Mouse (Mus musculus) heart, adult 2 months (tissue): Measurements from ENCODE around the gene Anks1b. TPM values are rescaled to one million over a fixed set of nuclear protein-coding genes. Genes with fewer than 3 reads are reported as not detected.

Source experiments
- DNase-seq, 2 experiments: peaks; one replicate each; pipeline ENCODE4 v3.0.0; 2021
- H3K27ac ChIP-seq: fragments of 200-600 bp; 2 replicates; pipeline ENCODE4 v1.8.1; 2022
- H3K27me3 ChIP-seq: fragments of 200-500 bp; 2 replicates; pipeline ENCODE4 v1.6.1; 2012; ENCODE audit warnings: mild to moderate bottlenecking, low read length, inconsistent platforms, mixed read lengths; ENCODE audit not compliant: control insufficient read depth, insufficient read depth
- H3K36me3 ChIP-seq: fragments of 200-500 bp; 2 replicates; pipeline ENCODE4 v1.6.1; 2012; ENCODE audit warnings: low read length, inconsistent platforms; ENCODE audit not compliant: control insufficient read depth, insufficient read depth
- H3K4me1 ChIP-seq: fragments of 200-500 bp; 2 replicates; pipeline ENCODE4 v1.6.1; 2011; ENCODE audit warnings: low read length; ENCODE audit not compliant: control insufficient read depth, insufficient read depth
- H3K4me3 ChIP-seq: fragments of 200-600 bp; 2 replicates; pipeline ENCODE4 v1.8.1; 2022
- H3K79me2 ChIP-seq: fragments of 200-500 bp; replicated peaks from 2 replicates; pipeline ENCODE4 v1.6.1; 2012; ENCODE audit warnings: mild to moderate bottlenecking, inconsistent platforms, low read length, moderate library complexity, mixed read lengths; ENCODE audit not compliant: control insufficient read depth, insufficient read depth
- H3K9ac ChIP-seq: fragments of 200-500 bp; 2 replicates; pipeline ENCODE4 v1.6.1; 2012; ENCODE audit warnings: low read depth, mild to moderate bottlenecking, control low read depth, inconsistent platforms, low read length, mixed read lengths
- CTCF ChIP-seq: fragments of 200-600 bp; IDR thresholded peaks from 2 replicates; pipeline ENCODE4 v1.8.1; 2022; ENCODE audit warnings: antibody characterized with exemption, mild to moderate bottlenecking, moderate library complexity
- EP300 ChIP-seq: fragments of 200-500 bp; IDR thresholded peaks from 2 replicates; pipeline ENCODE4 v1.6.1; 2011; ENCODE audit warnings: low read depth, low read length, control low read depth; ENCODE audit not compliant: insufficient read depth
- POLR2A ChIP-seq: fragments of 200-500 bp; IDR thresholded peaks from 2 replicates; pipeline ENCODE4 v1.6.1; 2011; ENCODE audit warnings: mild to moderate bottlenecking, low read depth, low read length, control low read depth; ENCODE audit not compliant: insufficient read depth
- WGBS: fragments of 180-500 bp; shearing (Covaris S2); methylation state at CpG from one replicate; pipeline ENCODE4 v1.1.7; 2018; 5-methylcytosine and 5-hydroxymethylcytosine counted together
- intact Hi-C: fragments of 180-260 bp; cut with DNase I; formaldehyde crosslinking; loops from one replicate; pipeline ENCODE4 v1.15.1; 2025
- polyA plus RNA-seq: library from polyadenylated mRNA; depleted of rRNA; stranded (reverse); fragments of >200 nt; gene quantifications from 2 replicates; pipeline ENCODE4 v1.2.3, GENCODE M21; 2012
- total RNA-seq, 2 experiments: library from RNA; stranded (reverse); gene quantifications; 2 replicates each; pipeline ENCODE4 v1.2.3; 2021

Anks1b gene
- total and polyA plus RNA-seq, 3 experiments: 0.16 to 0.80 (median 0.52) TPM

- intact Hi-C loops: no loop called here
- Histone ChIP-seq H3K9ac (no peak overlapping the region), H3K36me3 (no peaks in the 10 kb centered on the region), H3K27me3 (no peaks in the 10 kb centered on the region), H3K27ac (no peak overlapping the region), H3K79me2 (no peaks in the 10 kb centered on the region), H3K4me1 (no peaks in the 10 kb centered on the region), H3K4me3 (no peak overlapping the region)
- WGBS: 71% methylated on average over 2 of the region's 2 CpGs
- TF ChIP-seq EP300 (no peak), POLR2A (no peak), CTCF (no peak)
- DNase-seq: no peak
Measured at GRCm38 (mm10) chr10:90273311-90273710, 400.0 kb downstream of the Anks1b start.

DNA sequence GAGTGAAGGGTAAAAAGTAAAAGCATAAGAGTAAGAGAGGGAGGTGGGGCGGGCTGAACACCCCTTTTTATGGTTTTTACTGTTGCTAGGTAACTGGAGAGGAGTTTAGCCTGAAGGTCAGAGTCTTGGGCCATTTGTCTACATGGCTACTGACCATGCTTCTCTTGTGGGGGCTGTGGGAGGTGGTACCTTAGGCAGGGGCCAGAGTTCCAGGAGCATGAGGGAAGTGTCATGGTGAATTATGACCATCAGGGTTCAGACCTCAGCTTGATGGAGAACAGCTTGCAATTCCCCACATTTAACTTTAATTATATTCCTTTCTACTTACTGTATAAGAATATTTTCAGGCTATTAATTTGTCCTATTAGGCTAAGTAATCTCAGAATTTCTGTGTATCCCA is 413.3 kb downstream of the Anks1b start:
- Histone ChIP-seq H3K4me1 (no peaks in the 10 kb centered on the region), H3K79me2 (no peaks in the 10 kb centered on the region), H3K9ac (no peak overlapping the region), H3K27ac (no peak overlapping the region), H3K4me3 (no peak overlapping the region), H3K36me3 (no peaks in the 10 kb centered on the region), H3K27me3 (no peaks in the 10 kb centered on the region)
- intact Hi-C loops: no loop called here
- no peak for TF ChIP-seq EP300
- TF ChIP-seq CTCF: no peak
- TF ChIP-seq POLR2A: no peak
- WGBS: 55% methylated on average over 1 of the region's 1 CpGs
- DNase-seq: no peak

GRCm38 (mm10) chr10:90303249-90303648 is 429.9 kb downstream of the Anks1b start:
- no peak for TF ChIP-seq CTCF
- no peak for TF ChIP-seq POLR2A
- no peak for TF ChIP-seq EP300
- DNase-seq: no peak
- H3K27ac ChIP-seq: no peak overlapping the region
- H3K9ac ChIP-seq: no peak overlapping the region
- no peaks in the 10 kb centered on the region for H3K4me1 ChIP-seq
- intact Hi-C loops: no loop called here
- H3K36me3 ChIP-seq: no peaks in the 10 kb centered on the region
- 55% methylated on average over 1 of the region's 1 CpGs for WGBS
- H3K4me3 ChIP-seq: no peak overlapping the region
- no peaks in the 10 kb centered on the region for H3K27me3 ChIP-seq
- H3K79me2 ChIP-seq: no peaks in the 10 kb centered on the region

GRCm38 (mm10) chr10:90306156-90306555 is 432.8 kb downstream of the Anks1b start:
- intact Hi-C loops: no loop called here
- no peaks in the 10 kb centered on the region for H3K79me2 ChIP-seq
- TF ChIP-seq POLR2A (no peak), EP300 (no peak), CTCF (no peak)
- no peaks in the 10 kb centered on the region for H3K4me1 ChIP-seq
- no peak overlapping the region for H3K4me3 ChIP-seq
- no peaks in the 10 kb centered on the region for H3K27me3 ChIP-seq
- no peak overlapping the region for H3K27ac ChIP-seq
- no peak for DNase-seq
- no peak overlapping the region for H3K9ac ChIP-seq
- no peaks in the 10 kb centered on the region for H3K36me3 ChIP-seq

- no peak overlapping the region for H3K27ac ChIP-seq
- TF ChIP-seq POLR2A (no peak), CTCF (no peak), EP300 (no peak)
- intact Hi-C loops: no loop called here
- H3K4me1 ChIP-seq: no peaks in the 10 kb centered on the region
- H3K36me3 ChIP-seq: no peaks in the 10 kb centered on the region
- H3K27me3 ChIP-seq: no peaks in the 10 kb centered on the region
- no peak for DNase-seq
- H3K4me3 ChIP-seq: no peak overlapping the region
- WGBS: 66% methylated on average over 5 of the region's 5 CpGs
- H3K79me2 ChIP-seq: no peaks in the 10 kb centered on the region
- no peak overlapping the region for H3K9ac ChIP-seq
Measured at GRCm38 (mm10) chr10:90307931-90308555, 434.7 kb downstream of the Anks1b start.

- Histone ChIP-seq H3K27me3 (no peaks in the 10 kb centered on the region), H3K36me3 (no peaks in the 10 kb centered on the region), H3K4me1 (no peaks in the 10 kb centered on the region), H3K9ac (no peak overlapping the region), H3K79me2 (no peaks in the 10 kb centered on the region), H3K4me3 (no peak overlapping the region), H3K27ac (no peak overlapping the region)
- DNase-seq: no peak
- 86% methylated on average over 4 of the region's 4 CpGs for WGBS
- TF ChIP-seq CTCF: no peak
- intact Hi-C loops: no loop called here
Measured at GRCm38 (mm10) chr10:90329781-90330180, 456.5 kb downstream of the Anks1b start.
